Mouse (Mus musculus) CD4-positive helper T cell, adult 2 months (primary cell): ENCODE results near the gene Gm9495.
A peak's percentile ranks its signal among the peaks of the same experiment; 100 is the strongest.
"Not testable (repeated sequence)": the region's sequence is repeated elsewhere in the genome, so short reads cannot be mapped to it uniquely, and the experiment has no call there.

Experiments
- DNase-seq: peaks from one replicate; pipeline ENCODE4 v3.0.0-alpha.2; 2012; ENCODE audit warnings: low read depth, missing footprints, low spot score

The Gm9495 gene

GRCm38 (mm10) chr8:69453465-69453864, at the start of gene Gm9495:
Gene Gm9495 (minus strand): TSS chr8:69453565.
- not testable (repeated sequence) for DNase-seq

GRCm38 (mm10) chr8:69474946-69475345, 21.6 kb upstream of the Gm9495 start:
- DNase-seq, result not testable (repeated sequence)

- not testable (repeated sequence) for DNase-seq
Measured at GRCm38 (mm10) chr8:69420018-69420417, 33.3 kb downstream of the Gm9495 start.

GRCm38 (mm10) chr8:69414326-69414725, 39.0 kb downstream of the Gm9495 start:
- no peak for DNase-seq

GRCm38 (mm10) chr8:69404768-69405167, 48.6 kb downstream of the Gm9495 start:
- DNase-seq, result no peak

GRCm38 (mm10) chr8:69399956-69400443, 53.4 kb downstream of the Gm9495 start:
- no peak for DNase-seq

GRCm38 (mm10) chr8:69399181-69399955, 54.0 kb downstream of the Gm9495 start:
- DNase-seq, result peak; percentile 27

GRCm38 (mm10) chr8:69396196-69396595, 57.2 kb downstream of the Gm9495 start:
- DNase-seq, result no peak

- DNase-seq, result peak; percentile 88
Measured at GRCm38 (mm10) chr8:69395050-69395789, 58.1 kb downstream of the Gm9495 start.

- no peak for DNase-seq
Measured at GRCm38 (mm10) chr8:69384361-69384760, 69.0 kb downstream of the Gm9495 start.
